Mouse (Mus musculus): ENCODE data around the gene Olfr1082. TPM values are rescaled to one million over a fixed set of nuclear protein-coding genes. Genes with fewer than 3 reads are reported as not detected.
"Not testable (repeated sequence)": the region's sequence is repeated elsewhere in the genome, so short reads cannot be mapped to it uniquely, and the experiment has no call there.

Gene Olfr1082
- not detected for total RNA-seq (2021)

DNA sequence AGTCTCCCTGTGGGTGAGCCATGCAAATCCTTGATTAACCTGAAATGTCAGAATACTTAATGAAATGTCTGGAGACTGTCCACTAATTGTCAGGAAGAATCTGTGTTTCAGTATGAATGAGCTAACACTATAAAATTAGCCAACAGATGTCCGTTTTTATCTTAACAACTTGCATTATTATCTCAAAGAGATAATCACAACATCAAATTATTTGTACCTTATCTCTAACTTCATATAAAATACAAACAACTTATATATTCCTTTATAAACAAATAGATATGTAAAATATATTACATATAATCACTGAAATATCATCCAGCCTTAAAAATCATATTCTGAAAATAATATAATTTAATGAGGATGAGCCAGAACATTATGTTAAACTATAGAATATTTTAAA lies at the start of gene Olfr1082:
Gene Olfr1082, minus strand, starts transcription at position 101 of the 400 bp plus-strand sequence.
- not testable (repeated sequence) for DNase-seq (ENCODE audit: extremely low spot score in 1 of 2, low spot score in 1 of 2)

- DNase-seq (ENCODE audit: extremely low spot score in 1 of 2, low spot score in 1 of 2): not testable (repeated sequence)
Observed at GRCm38 (mm10) chr2:86639625-86640024, 40.9 kb upstream of the Olfr1082 start, which contains the start of gene Olfr1084. Olfr1084 (minus strand) TSS chr2:86639725.

DNA sequence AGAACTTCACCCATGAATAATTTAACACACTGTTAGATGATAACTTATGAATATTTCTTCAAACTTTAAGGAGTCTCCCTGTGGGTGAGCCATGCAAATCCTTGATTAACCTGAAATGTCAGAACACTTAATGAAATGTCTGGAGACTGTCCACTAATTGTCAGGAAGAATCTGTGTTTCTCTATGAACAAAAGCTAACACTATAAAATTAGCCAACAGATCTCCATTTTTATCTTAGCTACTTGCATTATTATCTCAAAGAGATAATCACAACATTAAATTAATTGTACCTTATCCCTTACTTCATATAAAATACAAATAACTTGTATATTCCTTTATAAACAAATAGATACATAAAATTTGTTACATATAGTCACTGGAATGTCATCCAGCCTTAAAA lies 40.6 kb downstream of the Olfr1082 start, which contains the start of gene Olfr1080:
Gene Olfr1080, minus strand, starts transcription at position 101 of the 400 bp plus-strand sequence.
- DNase-seq (ENCODE audit: extremely low spot score in 1 of 2, low spot score in 1 of 2): not testable (repeated sequence)

Other genes starting within 250 kb of the Olfr1082 start
- gene Olfr1055, start 248.7 kb downstream of the Olfr1082 start, total RNA-seq (2021): not detected
- not detected for gene Olfr1056, start 236.5 kb downstream of the Olfr1082 start, total RNA-seq (2021)
- not detected for gene Olfr1057, start 220.6 kb downstream of the Olfr1082 start, total RNA-seq (2021)
- gene Olfr1058, start 210.4 kb downstream of the Olfr1082 start, total RNA-seq (2021): not detected
- gene Olfr1061, start 184.9 kb downstream of the Olfr1082 start, total RNA-seq (2021): not detected
- not detected for gene Olfr1062, start 172.2 kb downstream of the Olfr1082 start, total RNA-seq (2021)
- gene Olfr1065, start 148.4 kb downstream of the Olfr1082 start, total RNA-seq (2021): not detected
- not detected for gene Olfr1066, start 142.7 kb downstream of the Olfr1082 start, total RNA-seq (2021)
- gene Olfr228, start 111.6 kb downstream of the Olfr1082 start, total RNA-seq (2021): not detected
- not detected for gene Olfr1076, start 90.5 kb downstream of the Olfr1082 start, total RNA-seq (2021)
- not detected for gene Olfr1079, start 56.5 kb downstream of the Olfr1082 start, total RNA-seq (2021)
- gene Olfr1080, start 40.7 kb downstream of the Olfr1082 start, total RNA-seq (2021): not detected
- gene Olfr1084, start 40.8 kb upstream of the Olfr1082 start, total RNA-seq (2021): not detected
- not detected for gene Olfr1085, start 63.1 kb upstream of the Olfr1082 start, total RNA-seq (2021)
- not detected for gene Olfr1086, start 81.1 kb upstream of the Olfr1082 start, total RNA-seq (2021)
- not detected for gene Olfr1087, start 99.4 kb upstream of the Olfr1082 start, total RNA-seq (2021)
- not detected for gene Olfr1089, start 134.7 kb upstream of the Olfr1082 start, total RNA-seq (2021)
- gene Olfr1090, start 160.0 kb upstream of the Olfr1082 start, total RNA-seq (2021): not detected
- gene Olfr1093, start 183.5 kb upstream of the Olfr1082 start, total RNA-seq (2021): not detected
- gene Olfr141, start 211.1 kb upstream of the Olfr1082 start, total RNA-seq (2021): not detected
- not detected for gene Olfr1094, start 225.7 kb upstream of the Olfr1082 start, total RNA-seq (2021)